Mouse (Mus musculus) forebrain, embryonic 10.5 days (tissue): ENCODE results near the gene Kirrel3. TPM values are rescaled to one million over a fixed set of nuclear protein-coding genes. Genes with fewer than 3 reads are reported as not detected.

Experiments used
- DNase-seq: peaks from one replicate; pipeline ENCODE4 v3.0.0-alpha.2; 2017; ENCODE audit warnings: low spot score; ENCODE audit errors: extremely low spot score
- H3K27ac ChIP-seq: fragments of 300-500 bp; sonication (generic); 2 replicates; pipeline ENCODE4 v1.5.1; 2016; ENCODE audit warnings: mild to moderate bottlenecking
- H3K27me3 ChIP-seq: fragments of 300-500 bp; sonication (generic); 2 replicates; pipeline ENCODE4 v1.6.1; 2016; ENCODE audit warnings: mild to moderate bottlenecking; ENCODE audit not compliant: poor library complexity, severe bottlenecking
- H3K36me3 ChIP-seq: fragments of 300-500 bp; sonication (generic); replicated peaks from 2 replicates; pipeline ENCODE4 v1.6.1; 2016; ENCODE audit warnings: mild to moderate bottlenecking, moderate library complexity
- H3K4me1 ChIP-seq: fragments of 300-500 bp; sonication (generic); 2 replicates; pipeline ENCODE4 v1.6.1; 2016
- H3K4me3 ChIP-seq: fragments of 300-500 bp; sonication (generic); 2 replicates; pipeline ENCODE4 v1.5.1; 2016; ENCODE audit warnings: mild to moderate bottlenecking, moderate library complexity
- H3K9me3 ChIP-seq: fragments of 300-500 bp; sonication (generic); 2 replicates; pipeline ENCODE4 v1.6.1; 2016; ENCODE audit warnings: mild to moderate bottlenecking, moderate library complexity
- WGBS: fragments of 180-500 bp; shearing (Covaris S2); methylation state at CpG from one replicate; pipeline ENCODE4 v1.1.7; 2016; 5-methylcytosine and 5-hydroxymethylcytosine counted together
- polyA plus RNA-seq: library from polyadenylated mRNA; unstranded; fragments of >200 nt; fragmentation: Nextera tagmentation; extraction: Ambion mirVana; gene quantifications from 2 replicates; pipeline ENCODE4 v1.2.1, GENCODE M21; 2016

Gene Kirrel3
- polyA plus RNA-seq, 1 experiment from 2014 or later: 3.0 TPM

DNA sequence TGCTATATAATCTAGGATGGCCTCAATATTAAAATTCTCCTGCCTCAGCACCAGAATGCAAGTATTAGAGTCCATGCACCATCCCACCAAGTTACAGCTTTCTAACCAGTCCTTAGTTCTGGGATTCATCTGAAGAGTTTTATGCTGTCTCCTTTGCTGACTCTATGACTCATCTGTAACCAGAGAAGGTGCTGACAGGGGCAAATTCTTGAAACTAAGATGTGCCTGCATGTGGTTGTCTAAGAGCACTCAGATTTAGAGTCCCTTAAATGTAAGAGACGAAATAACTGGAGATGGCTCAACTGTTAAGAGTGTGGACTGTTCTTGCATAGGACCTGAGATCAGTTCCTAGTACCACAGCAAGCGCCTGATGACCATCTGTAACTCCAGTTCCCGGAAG, 295.7 kb downstream of the Kirrel3 start:
- H3K27ac ChIP-seq: no peak overlapping the region
- H3K4me1 ChIP-seq: no peaks in the 10 kb centered on the region
- H3K9me3 ChIP-seq: no peaks in the 10 kb centered on the region
- H3K27me3 ChIP-seq: no peaks in the 10 kb centered on the region
- no peaks in the 10 kb centered on the region for H3K36me3 ChIP-seq
- no peak overlapping the region for H3K4me3 ChIP-seq
- WGBS: 92% methylated on average over 3 of the region's 3 CpGs
- DNase-seq: no peak

DNA sequence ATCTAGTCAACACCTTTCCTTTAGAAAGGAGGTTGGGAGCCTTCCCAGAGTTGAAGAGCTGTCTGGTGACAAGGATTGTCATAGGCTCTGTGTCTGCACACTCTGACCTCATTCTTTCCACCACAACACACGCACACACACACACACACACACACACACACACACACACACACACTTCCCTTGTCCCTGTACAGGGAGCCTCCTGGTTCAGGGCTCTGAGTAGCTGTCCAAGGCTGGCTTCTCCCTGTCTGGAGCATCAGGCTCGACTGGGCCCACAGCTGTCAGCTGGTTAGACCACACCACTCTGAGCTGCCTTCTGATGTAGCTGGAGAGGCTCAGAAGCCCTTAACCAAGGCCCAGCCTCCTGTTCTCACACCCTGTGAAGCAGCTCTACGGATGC, 302.2 kb downstream of the Kirrel3 start:
- Histone ChIP-seq H3K9me3 (no peaks in the 10 kb centered on the region), H3K36me3 (no peaks in the 10 kb centered on the region), H3K4me1 (peaks cover 7% of the 10 kb centered on the region; the same call in 1 of the 2 replicates), H3K27ac (no peak overlapping the region), H3K27me3 (no peaks in the 10 kb centered on the region), H3K4me3 (no peak overlapping the region)
- DNase-seq: no peak
- 71% methylated on average over 3 of the region's 3 CpGs for WGBS

DNA sequence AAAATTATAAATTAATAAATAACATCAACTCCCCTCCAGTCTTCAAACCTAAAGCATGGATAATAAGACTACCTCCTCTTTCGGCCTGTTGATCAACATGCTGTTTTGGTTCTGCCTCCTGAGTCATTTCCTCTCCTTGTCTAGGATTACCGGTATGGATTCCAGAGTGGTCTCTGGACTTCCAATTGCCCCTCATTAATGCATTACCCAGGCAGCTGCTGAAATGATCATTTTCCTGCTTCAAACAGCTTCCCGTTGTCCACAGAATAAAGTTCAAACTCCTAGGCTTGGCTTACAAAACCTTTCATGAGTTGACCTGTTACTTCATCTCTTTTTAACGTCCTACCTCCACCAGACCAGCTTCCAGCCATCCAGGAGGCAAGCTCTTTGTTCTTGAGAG, 309.5 kb downstream of the Kirrel3 start:
- DNase-seq: no peak
- H3K27me3 ChIP-seq: no peaks in the 10 kb centered on the region
- peaks cover 20% of the 10 kb centered on the region for H3K4me1 ChIP-seq
- H3K27ac ChIP-seq: no peak overlapping the region
- no peaks in the 10 kb centered on the region for H3K36me3 ChIP-seq
- WGBS: 52% methylated on average over 4 of the region's 4 CpGs
- H3K4me3 ChIP-seq: no peak overlapping the region
- no peaks in the 10 kb centered on the region for H3K9me3 ChIP-seq

DNA sequence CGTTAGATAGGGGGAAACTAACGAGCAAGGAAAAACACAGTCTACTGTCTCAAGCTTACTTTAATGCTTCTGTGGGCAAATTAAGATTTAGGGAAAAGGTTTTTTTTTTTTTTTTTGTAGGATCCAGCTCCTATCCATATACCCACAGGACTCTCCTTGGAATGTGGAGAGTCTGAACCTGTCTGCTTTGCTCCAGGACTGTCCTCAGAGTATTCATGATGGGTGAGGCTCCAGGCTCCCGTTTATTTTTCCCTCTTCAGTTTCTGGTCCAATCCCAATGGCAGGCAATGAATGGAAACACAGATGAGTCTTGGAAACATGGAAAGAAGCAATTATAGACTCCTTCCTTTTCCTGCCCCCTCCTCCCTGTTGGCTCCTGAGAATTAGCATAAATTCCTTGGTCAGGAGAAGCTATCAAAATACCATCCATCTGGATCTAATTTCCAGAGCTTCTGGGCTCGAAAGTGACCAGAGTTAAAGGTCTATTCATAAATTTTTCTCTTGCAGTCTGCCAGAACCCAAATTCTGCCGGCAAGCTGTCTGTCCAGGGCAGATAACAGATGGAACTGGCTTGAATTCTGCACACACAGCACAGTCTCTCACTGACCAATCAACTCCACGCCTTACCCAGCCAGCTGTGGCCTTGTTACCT, 312.1 kb downstream of the Kirrel3 start:
- H3K36me3 ChIP-seq: no peaks in the 10 kb centered on the region
- no peaks in the 10 kb centered on the region for H3K27me3 ChIP-seq
- peaks cover 20% of the 10 kb centered on the region for H3K4me1 ChIP-seq
- H3K27ac ChIP-seq: no peak overlapping the region
- H3K9me3 ChIP-seq: no peaks in the 10 kb centered on the region
- no peak overlapping the region for H3K4me3 ChIP-seq
- no peak for DNase-seq
- 64% methylated on average over 6 of the region's 6 CpGs for WGBS

DNA sequence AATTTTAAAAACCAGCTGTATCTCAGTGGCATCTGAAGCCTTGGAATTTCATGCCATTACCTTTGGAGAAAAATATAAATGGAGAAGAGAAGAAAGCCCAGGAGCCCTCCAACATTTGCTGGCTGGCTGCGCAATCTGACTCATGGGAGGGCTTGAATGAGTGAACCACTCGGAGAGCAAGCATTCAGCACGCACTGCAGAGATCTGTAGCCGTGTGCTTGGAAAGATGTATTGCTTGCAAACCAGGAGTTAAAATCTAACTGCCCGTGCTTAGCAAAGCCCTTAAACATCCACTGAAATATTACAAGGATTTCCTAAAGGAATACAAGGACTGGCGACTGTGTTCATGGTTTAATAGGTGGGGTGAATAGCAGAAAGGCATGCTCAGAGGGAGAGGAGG, 316.0 kb downstream of the Kirrel3 start:
- H3K4me1 ChIP-seq: peaks cover 6% of the 10 kb centered on the region; the same call in 1 of the 2 replicates
- 87% methylated on average over 6 of the region's 6 CpGs for WGBS
- no peak for DNase-seq

DNA sequence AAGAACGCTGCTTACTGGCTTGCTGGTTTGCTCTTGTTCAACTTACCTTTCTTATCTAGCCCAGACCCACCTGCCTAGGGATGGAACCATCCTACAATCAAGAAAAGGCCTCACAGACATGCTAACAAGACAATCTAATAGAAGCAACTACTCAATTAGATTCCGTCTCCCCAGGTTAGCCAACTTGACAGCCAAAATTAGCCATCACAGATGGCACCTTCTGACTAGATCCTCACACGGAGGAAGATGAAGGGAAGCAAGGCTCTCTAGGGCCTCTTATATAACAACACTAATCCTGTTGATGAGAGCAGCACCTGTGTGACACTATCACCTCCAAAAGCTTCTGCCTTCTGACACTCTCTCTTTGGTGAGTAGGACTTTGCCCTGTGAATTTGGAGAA, 321.2 kb downstream of the Kirrel3 start:
- DNase-seq: no peak
- Histone ChIP-seq H3K36me3 (no peaks in the 10 kb centered on the region), H3K27me3 (no peaks in the 10 kb centered on the region), H3K9me3 (no peaks in the 10 kb centered on the region), H3K4me3 (no peak overlapping the region), H3K27ac (no peak overlapping the region), H3K4me1 (no peaks in the 10 kb centered on the region)
- WGBS: 94% methylated on average over 3 of the region's 3 CpGs

More for the DNA sequence above, 316.0 kb downstream of the Kirrel3 start:
- Histone ChIP-seq H3K9me3 (no peaks in the 10 kb centered on the region), H3K4me3 (no peak overlapping the region), H3K27ac (no peak overlapping the region), H3K27me3 (no peaks in the 10 kb centered on the region), H3K36me3 (no peaks in the 10 kb centered on the region)

DNA sequence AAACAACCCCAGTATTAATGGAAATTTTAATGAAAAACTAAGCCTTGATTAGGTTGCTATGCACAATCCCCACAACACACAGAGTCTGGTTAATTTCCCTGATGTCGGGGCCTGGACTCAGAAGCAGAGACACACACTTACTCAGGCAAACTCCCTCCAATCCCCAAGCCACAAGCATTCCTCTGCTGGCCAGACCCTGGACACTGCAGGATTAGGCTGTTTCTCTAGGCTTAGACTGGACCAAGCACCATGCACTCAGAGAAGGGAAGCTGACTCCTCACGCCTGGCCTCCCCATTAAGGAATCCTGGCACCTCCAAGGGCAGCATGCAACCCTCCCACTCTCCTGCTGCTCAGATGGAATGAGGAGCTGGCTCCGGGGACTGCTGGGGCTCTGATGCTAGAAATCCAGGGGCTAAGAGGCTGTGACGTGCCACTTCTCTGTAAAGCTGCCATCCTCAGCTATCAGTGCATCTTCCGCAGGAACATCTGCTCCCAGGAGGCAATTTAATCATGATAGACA, 324.4 kb downstream of the Kirrel3 start:
- H3K36me3 ChIP-seq: no peaks in the 10 kb centered on the region
- no peaks in the 10 kb centered on the region for H3K4me1 ChIP-seq
- no peaks in the 10 kb centered on the region for H3K9me3 ChIP-seq
- no peak for DNase-seq
- WGBS: 83% methylated on average over 5 of the region's 5 CpGs
- H3K4me3 ChIP-seq: no peak overlapping the region
- no peaks in the 10 kb centered on the region for H3K27me3 ChIP-seq
- no peak overlapping the region for H3K27ac ChIP-seq

DNA sequence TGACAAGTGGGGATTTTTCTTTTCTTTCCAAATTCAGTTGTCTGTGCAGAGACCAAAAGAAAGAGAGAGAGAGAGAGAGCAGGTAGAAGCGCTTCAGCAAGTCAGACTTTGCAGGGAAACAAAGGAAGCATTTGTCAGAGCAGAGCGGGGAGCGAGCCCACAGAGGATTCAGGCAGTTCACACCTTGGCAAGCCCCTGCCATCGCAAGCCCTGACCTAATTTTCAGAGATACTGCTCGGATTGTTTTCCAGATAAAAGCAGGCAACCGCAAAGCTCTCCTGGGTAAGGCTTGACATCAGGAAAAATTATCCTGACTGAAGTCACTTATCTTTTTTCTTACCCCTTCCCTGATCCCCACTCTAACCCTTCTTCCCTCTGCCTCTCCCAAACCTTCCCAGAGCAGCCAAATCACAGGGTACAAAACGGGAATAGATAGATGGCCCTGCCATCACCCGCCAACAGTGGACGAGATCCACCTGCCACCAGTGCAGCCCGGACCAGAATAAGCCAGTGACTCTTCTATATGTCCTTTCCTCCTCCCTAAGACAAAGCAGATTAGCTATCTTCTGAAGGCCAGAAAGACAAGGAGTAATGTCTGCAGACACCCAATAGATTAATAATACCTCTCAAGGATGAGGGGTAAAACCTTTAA, 332.8 kb downstream of the Kirrel3 start:
- Histone ChIP-seq H3K9me3 (no peaks in the 10 kb centered on the region), H3K27ac (no peak overlapping the region), H3K27me3 (peaks cover 5% of the 10 kb centered on the region; the same call in 1 of the 2 replicates), H3K36me3 (no peaks in the 10 kb centered on the region), H3K4me1 (peaks cover 9% of the 10 kb centered on the region), H3K4me3 (no peak overlapping the region)
- 39% methylated on average over 10 of the region's 10 CpGs for WGBS
- DNase-seq: no peak

DNA sequence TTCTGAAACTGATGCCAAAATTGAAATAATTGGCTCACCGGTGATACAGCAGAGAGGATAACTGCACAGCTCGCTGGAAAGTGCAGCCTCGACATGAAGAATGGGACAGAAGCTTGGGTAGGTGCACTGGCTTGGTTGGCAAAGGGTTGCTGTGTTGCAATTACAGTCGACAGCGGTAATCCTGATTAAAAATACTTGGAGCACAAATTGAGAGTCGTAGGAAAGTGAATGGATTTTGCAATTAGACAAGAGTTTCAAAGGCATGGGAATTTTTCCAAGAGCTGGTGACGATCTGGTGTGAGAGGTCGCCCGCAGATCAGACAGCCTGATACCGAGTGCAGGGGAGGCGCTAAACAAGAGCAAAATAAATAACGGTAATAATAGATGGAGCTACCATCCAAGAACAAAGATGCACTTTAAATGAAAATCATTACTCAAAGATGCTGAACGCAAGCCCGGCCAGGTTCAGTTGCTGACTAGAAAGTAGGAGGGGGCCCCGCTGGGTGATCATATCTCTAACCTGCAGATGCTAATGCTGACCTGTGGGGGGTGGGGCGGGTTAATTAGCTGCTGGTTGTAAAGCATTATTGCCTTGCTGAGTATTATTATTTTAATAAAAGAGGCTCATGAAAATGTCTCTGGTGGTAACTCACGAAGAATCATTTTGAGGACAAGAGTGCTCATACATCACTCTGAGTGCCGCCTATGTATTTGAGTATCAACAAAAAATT, 338.8 kb downstream of the Kirrel3 start:
- Histone ChIP-seq H3K27ac (no peak overlapping the region), H3K27me3 (peaks cover 5% of the 10 kb centered on the region; the same call in 1 of the 2 replicates), H3K9me3 (no peaks in the 10 kb centered on the region), H3K4me1 (peaks cover 21% of the 10 kb centered on the region), H3K36me3 (no peaks in the 10 kb centered on the region), H3K4me3 (no peak overlapping the region)
- 80% methylated on average over 18 of the region's 18 CpGs for WGBS
- DNase-seq: no peak

DNA sequence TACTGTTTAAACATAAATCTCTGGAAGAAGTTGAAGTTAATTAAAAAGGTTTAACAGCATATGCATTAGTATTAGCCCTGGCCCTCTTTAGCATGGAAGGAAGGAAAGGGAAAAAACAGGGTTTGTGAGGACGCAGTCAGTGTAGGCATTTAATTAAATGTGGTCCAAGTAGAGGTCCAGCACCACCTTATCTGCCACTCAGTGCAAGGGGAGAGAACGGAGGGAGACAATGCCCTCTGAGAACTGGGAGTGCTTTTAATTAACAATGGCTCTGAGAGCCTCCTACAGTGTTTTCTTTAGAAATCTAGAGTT, 339.4 kb downstream of the Kirrel3 start:
- no peak overlapping the region for H3K27ac ChIP-seq
- peaks cover 5% of the 10 kb centered on the region; the same call in 1 of the 2 replicates for H3K27me3 ChIP-seq
- H3K4me1 ChIP-seq: peaks cover 21% of the 10 kb centered on the region
- H3K36me3 ChIP-seq: no peaks in the 10 kb centered on the region
- no peak overlapping the region for H3K4me3 ChIP-seq
- no peak for DNase-seq
- WGBS: 23% methylated on average over 2 of the region's 2 CpGs
- no peaks in the 10 kb centered on the region for H3K9me3 ChIP-seq

DNA sequence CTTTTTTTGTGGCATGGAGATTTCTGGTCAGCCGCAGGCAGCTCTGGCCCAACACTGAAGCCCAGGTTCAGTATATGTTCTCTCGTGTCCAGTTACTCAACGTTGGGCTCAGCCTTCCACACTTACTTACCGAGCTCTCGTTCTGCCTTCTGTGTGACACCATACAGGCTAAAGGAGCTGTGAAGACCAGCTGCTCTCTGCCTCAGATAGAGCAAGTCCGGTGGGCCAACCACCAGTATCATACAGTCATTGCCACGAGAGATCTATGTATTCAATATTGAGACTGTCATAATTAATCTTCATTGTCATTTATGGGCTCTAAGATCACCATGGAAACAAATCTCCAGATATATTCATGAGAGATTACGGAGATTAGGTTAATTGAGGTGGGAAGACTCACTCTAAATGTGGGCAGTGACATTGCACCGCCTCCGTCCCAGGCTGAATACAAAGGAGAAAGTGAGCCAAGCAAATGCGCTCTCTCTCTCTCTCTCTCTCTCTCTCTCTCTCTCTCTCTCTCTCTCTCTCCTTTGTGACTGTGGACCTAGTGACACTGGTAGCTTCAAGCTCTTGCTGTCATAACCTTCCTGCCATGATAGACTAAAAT, 339.8 kb downstream of the Kirrel3 start:
- Histone ChIP-seq H3K36me3 (no peaks in the 10 kb centered on the region), H3K9me3 (no peaks in the 10 kb centered on the region), H3K27me3 (peaks cover 5% of the 10 kb centered on the region; the same call in 1 of the 2 replicates), H3K4me1 (peaks cover 21% of the 10 kb centered on the region), H3K27ac (no peak overlapping the region), H3K4me3 (no peak overlapping the region)
- WGBS: 42% methylated on average over 11 of the region's 11 CpGs
- DNase-seq: no peak

DNA sequence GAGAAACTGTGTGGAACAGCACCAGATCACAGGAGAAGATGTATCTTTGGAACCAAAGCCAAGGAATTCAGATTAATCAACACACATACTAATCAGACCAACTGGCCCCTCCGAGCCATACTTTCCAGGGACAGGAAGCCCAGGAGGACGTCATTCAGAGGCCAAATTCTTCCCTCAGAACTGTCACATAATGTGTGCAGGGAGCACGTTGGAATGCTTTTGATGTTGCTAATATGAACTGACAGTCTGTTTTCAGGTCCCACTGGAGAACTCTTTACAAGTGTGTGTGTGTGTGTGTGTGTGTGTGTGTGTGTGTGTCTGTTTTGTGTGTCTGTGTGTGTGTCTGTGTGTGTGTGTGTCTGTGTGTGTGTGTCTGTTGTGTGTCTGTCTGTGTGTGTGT, 345.0 kb downstream of the Kirrel3 start:
- Histone ChIP-seq H3K9me3 (no peaks in the 10 kb centered on the region), H3K27ac (no peak overlapping the region), H3K27me3 (no peaks in the 10 kb centered on the region), H3K4me1 (peaks cover 6% of the 10 kb centered on the region), H3K4me3 (no peak overlapping the region), H3K36me3 (no peaks in the 10 kb centered on the region)
- 52% methylated on average over 3 of the region's 3 CpGs for WGBS
- no peak for DNase-seq

DNA sequence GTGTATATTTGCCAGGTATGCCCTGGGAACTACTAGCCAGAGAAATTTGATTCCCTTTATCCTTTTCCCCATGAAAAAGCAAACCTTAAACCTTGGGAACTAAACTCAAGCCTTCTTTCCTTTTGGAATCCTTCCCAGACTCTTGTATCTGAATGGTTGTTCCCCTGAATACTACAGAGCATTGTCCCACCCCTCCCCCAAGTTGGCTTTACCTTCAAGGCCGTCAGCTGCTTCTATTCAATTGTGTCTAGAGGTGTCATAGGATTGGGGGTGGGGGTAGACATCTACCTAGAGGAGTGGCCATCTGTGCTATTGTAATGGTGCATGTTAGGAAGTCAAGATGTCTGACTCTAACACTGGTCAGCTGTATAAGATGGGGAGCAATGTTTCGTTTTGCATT, 351.1 kb downstream of the Kirrel3 start:
- Histone ChIP-seq H3K4me1 (peaks cover 25% of the 10 kb centered on the region), H3K27me3 (no peaks in the 10 kb centered on the region), H3K27ac (no peak overlapping the region), H3K9me3 (no peaks in the 10 kb centered on the region), H3K4me3 (no peak overlapping the region), H3K36me3 (no peaks in the 10 kb centered on the region)
- DNase-seq: no peak
- WGBS: 81% methylated on average over 2 of the region's 2 CpGs
